Mouse (Mus musculus) forebrain, embryonic 11.5 days (tissue): ENCODE results near the gene Prokr2. TPM values are rescaled to one million over a fixed set of nuclear protein-coding genes. Genes with fewer than 3 reads are reported as not detected.

Experiments used
- ATAC-seq: fragments of 200-750 bp; cut with Nextera tagmentation; replicated peaks from 2 replicates; pipeline ENCODE4 v1.8.0; 2017; ENCODE audit warnings: moderate TSS enrichment; ENCODE audit not compliant: low FRiP score
- DNase-seq: peaks from one replicate; pipeline ENCODE4 v3.0.0-alpha.2; 2017; ENCODE audit warnings: low spot score
- H3K27ac ChIP-seq: fragments of 300-500 bp; sonication (generic); 2 replicates; pipeline ENCODE4 v1.5.1; 2014; ENCODE audit warnings: low read depth, low read length
- H3K27me3 ChIP-seq: fragments of 300-500 bp; sonication (generic); 2 replicates; pipeline ENCODE4 v1.6.1; 2014; ENCODE audit warnings: mild to moderate bottlenecking, low read length, mixed read lengths; ENCODE audit not compliant: control insufficient read depth, insufficient read depth
- H3K36me3 ChIP-seq: fragments of 300-500 bp; sonication (generic); 2 replicates; pipeline ENCODE4 v1.6.1; 2014; ENCODE audit warnings: mild to moderate bottlenecking, low read length, moderate library complexity, mixed read lengths; ENCODE audit not compliant: control insufficient read depth, insufficient read depth
- H3K4me1 ChIP-seq: fragments of 300-500 bp; sonication (generic); replicated peaks from 2 replicates; pipeline ENCODE4 v1.6.1; 2014; ENCODE audit warnings: low read length, mixed read lengths; ENCODE audit not compliant: control insufficient read depth, insufficient read depth
- H3K4me2 ChIP-seq: fragments of 300-500 bp; sonication (generic); 2 replicates; pipeline ENCODE4 v1.6.1; 2014; ENCODE audit warnings: low read depth, mild to moderate bottlenecking, low read length, moderate library complexity, mixed read lengths; ENCODE audit not compliant: severe bottlenecking
- H3K4me3 ChIP-seq: fragments of 300-500 bp; sonication (generic); 2 replicates; pipeline ENCODE4 v1.5.1; 2014; ENCODE audit warnings: low read depth, low read length
- H3K9ac ChIP-seq: fragments of 300-500 bp; sonication (generic); 2 replicates; pipeline ENCODE4 v1.6.1; 2014; ENCODE audit warnings: low read length
- H3K9me3 ChIP-seq: fragments of 300-500 bp; sonication (generic); 2 replicates; pipeline ENCODE4 v1.6.1; 2016; ENCODE audit warnings: low read length, mixed read lengths; ENCODE audit not compliant: control insufficient read depth
- WGBS: fragments of 180-500 bp; shearing (Covaris S2); extraction: QIAGEN DNeasy Blood & Tissue Kit; methylation state at CpG from one replicate; pipeline ENCODE4 v1.1.7; 2014; 5-methylcytosine and 5-hydroxymethylcytosine counted together
- polyA plus RNA-seq: library from polyadenylated mRNA; unstranded; fragments of >200 nt; fragmentation: Nextera tagmentation; extraction: Ambion mirVana; gene quantifications from 2 replicates; pipeline ENCODE4 v1.2.1, GENCODE M21; 2014

The Prokr2 gene
- polyA plus RNA-seq, 1 experiment from 2014 or later, result 3.3 TPM

DNA sequence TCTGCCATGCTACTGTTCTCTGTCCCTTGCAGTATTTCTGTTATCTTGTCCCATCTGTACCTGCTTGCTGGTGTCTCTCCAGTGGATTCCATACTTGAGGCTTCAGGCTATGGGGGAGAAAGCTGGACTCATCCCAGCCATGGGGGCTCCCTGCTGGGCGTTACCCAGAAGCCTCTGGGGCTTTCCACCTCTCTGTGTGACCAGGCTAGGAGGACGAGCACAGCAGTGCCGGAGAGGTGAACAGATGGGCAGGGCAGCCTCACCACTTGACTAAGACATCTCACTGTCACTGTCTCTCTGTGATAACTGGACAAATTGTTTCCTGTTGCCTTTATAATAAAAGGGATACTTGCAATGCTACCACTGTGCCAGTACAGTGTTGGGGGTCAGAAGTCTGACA is 9.5 kb downstream of the Prokr2 start:
- no peak overlapping the region for H3K9ac ChIP-seq
- DNase-seq, result no peak
- ATAC-seq, result no peak
- H3K4me1 ChIP-seq, result no peaks in the 10 kb centered on the region
- no peaks in the 10 kb centered on the region for H3K9me3 ChIP-seq
- no peak overlapping the region for H3K4me3 ChIP-seq
- H3K27ac ChIP-seq, result no peak overlapping the region
- H3K36me3 ChIP-seq, result no peaks in the 10 kb centered on the region
- no peaks in the 10 kb centered on the region for H3K27me3 ChIP-seq
- WGBS, result 78% methylated on average over 3 of the region's 3 CpGs
- H3K4me2 ChIP-seq, result no peak overlapping the region

DNA sequence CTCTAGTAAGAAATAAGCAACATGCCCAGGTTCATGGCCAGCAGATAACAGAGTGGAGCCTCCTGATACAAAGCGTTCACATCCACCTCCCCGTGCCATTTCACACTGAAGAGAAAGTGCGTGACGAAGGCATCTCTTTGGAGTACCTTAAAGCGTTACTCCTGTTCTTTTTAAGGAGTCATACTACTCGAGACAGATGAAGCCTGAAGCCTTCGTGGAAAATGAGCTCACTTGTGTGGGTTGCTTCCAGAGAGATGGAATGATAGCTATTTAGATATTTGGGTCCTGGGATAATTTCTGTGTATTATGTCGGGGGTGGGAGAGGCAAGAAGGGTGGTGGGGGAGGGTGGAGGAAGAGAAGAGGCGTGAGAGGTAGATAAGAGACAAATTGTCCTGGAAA is 10.1 kb downstream of the Prokr2 start:
- 90% methylated on average over 9 of the region's 9 CpGs for WGBS
- Histone ChIP-seq H3K4me1 (no peaks in the 10 kb centered on the region), H3K27me3 (no peaks in the 10 kb centered on the region), H3K9me3 (no peaks in the 10 kb centered on the region), H3K4me2 (no peak overlapping the region), H3K9ac (no peak overlapping the region), H3K4me3 (no peak overlapping the region), H3K36me3 (no peaks in the 10 kb centered on the region), H3K27ac (no peak overlapping the region)
- DNase-seq (no peak), ATAC-seq (no peak)

DNA sequence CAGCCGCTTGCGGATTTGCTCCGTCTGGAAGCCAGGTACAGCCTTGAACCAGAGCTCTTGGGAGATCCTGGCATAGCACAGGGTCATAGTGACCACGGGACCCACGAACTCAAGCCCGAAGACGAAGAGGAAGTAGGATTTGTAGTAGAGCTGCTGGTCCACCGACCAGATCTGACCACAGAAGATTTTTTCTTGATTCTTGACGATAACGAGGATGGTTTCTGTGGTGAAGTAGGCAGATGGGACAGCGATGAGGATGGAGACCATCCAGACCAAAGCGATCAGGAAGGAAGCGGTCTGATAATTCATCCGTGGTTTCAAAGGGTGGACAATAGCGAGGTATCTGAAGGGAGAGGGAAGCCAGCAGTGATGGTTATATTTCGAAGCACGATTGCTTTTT is 11.5 kb downstream of the Prokr2 start:
- ATAC-seq (no peak), DNase-seq (no peak)
- Histone ChIP-seq H3K36me3 (no peaks in the 10 kb centered on the region), H3K9ac (no peak overlapping the region), H3K27ac (no peak overlapping the region), H3K4me3 (no peak overlapping the region), H3K27me3 (no peaks in the 10 kb centered on the region), H3K4me1 (no peaks in the 10 kb centered on the region), H3K9me3 (no peaks in the 10 kb centered on the region), H3K4me2 (no peak overlapping the region)
- WGBS, result 93% methylated on average over 17 of the region's 17 CpGs

DNA sequence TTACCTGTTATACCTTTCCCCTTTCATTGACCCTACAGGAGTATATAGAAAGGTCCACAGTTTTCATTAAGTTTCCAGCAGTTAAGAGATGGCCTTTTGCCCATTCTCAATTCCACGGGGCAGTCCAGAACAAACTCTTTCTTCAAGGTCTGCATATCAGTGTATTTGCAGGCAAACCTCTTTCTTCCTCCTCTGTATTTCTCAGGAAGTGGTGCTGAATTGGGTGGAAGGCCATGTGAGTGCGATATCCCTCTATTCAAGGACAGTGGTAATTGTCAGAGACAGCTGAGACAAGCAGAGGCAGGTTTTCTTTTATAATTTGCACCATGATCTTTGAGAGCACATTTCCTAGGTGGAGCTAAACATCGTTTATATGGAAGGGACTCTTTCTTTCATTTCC is 16.8 kb downstream of the Prokr2 start:
- Histone ChIP-seq H3K36me3 (no peaks in the 10 kb centered on the region), H3K4me1 (no peaks in the 10 kb centered on the region), H3K4me3 (no peak overlapping the region), H3K9ac (no peak overlapping the region), H3K9me3 (no peaks in the 10 kb centered on the region), H3K4me2 (no peak overlapping the region), H3K27ac (no peak overlapping the region), H3K27me3 (no peaks in the 10 kb centered on the region)
- WGBS, result 88% methylated on average over 3 of the region's 3 CpGs
- ATAC-seq, result no peak
- no peak for DNase-seq

DNA sequence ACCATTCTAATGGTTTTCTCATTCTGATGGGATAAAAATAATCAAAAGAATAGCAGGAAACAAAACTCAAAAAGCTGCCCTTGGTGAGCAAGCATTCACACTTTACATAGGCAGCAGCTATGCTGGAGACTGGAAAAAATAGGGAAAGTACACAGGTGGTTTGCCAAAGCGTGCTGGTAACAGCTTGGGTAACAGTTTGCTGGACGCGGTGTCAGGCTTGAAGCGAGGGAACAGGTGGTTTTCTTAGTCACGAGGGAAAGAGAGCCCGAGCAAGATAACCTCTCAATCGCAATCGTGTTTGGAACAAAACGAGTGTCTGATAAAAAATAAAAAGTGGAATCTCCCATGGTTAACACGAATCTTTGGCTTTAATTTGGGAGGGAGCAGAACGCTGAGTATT is 41.4 kb downstream of the Prokr2 start:
- Histone ChIP-seq H3K27me3 (no peaks in the 10 kb centered on the region), H3K9me3 (no peaks in the 10 kb centered on the region), H3K4me2 (no peak overlapping the region), H3K4me1 (no peaks in the 10 kb centered on the region), H3K36me3 (no peaks in the 10 kb centered on the region), H3K9ac (no peak overlapping the region), H3K27ac (no peak overlapping the region), H3K4me3 (no peak overlapping the region)
- ATAC-seq (no peak), DNase-seq (no peak)
- 91% methylated on average over 11 of the region's 11 CpGs for WGBS

DNA sequence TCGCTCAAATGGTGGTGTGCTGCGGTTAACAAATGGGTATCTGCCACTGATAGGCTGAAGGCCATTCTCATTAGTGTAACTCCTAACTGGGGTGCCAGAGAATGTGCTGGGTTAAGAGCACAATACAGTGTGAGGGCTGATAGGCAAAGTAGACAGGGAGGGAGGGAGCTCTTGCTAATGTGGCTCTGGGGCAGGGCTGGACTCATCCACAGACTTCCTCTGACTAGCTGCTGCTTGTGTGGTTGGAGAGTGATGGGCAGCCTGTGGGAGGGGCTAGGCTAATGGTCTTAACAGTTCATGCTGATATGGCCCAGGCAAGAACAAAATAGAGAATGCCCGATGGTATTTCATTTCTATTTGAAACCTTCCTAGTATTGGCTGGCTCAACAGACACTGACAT is 44.0 kb downstream of the Prokr2 start:
- no peaks in the 10 kb centered on the region for H3K9me3 ChIP-seq
- no peak overlapping the region for H3K27ac ChIP-seq
- H3K4me1 ChIP-seq, result no peaks in the 10 kb centered on the region
- no peak overlapping the region for H3K4me3 ChIP-seq
- no peaks in the 10 kb centered on the region for H3K36me3 ChIP-seq
- no peak overlapping the region for H3K4me2 ChIP-seq
- no peak for ATAC-seq
- H3K9ac ChIP-seq, result no peak overlapping the region
- H3K27me3 ChIP-seq, result no peaks in the 10 kb centered on the region
- 86% methylated on average over 3 of the region's 3 CpGs for WGBS
- no peak for DNase-seq

DNA sequence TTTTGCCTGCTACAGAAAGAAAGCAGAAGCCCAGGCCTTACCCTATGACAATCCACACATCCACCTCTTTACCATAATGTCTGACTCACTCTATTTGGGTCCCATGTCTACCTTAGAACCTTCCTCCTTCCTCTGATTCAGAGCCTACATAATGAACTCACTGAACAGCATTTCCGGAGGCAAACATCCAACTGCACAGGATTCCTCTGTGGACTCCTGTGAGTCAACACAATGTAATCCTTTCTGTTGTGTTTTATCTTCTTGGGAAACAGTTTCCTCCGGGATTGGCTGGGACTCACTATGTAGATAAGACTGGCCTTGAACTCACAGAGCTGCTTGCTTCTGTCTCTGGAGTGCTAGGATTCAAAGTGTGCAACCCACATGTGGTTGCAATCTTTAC is 44.9 kb downstream of the Prokr2 start:
- no peak overlapping the region for H3K9ac ChIP-seq
- DNase-seq (no peak), ATAC-seq (no peak)
- 86% methylated on average over 2 of the region's 2 CpGs for WGBS
- no peak overlapping the region for H3K4me3 ChIP-seq
- H3K4me2 ChIP-seq, result no peak overlapping the region
- H3K36me3 ChIP-seq, result no peaks in the 10 kb centered on the region
- no peaks in the 10 kb centered on the region for H3K4me1 ChIP-seq
- no peaks in the 10 kb centered on the region for H3K9me3 ChIP-seq
- H3K27ac ChIP-seq, result no peak overlapping the region
- H3K27me3 ChIP-seq, result no peaks in the 10 kb centered on the region

DNA sequence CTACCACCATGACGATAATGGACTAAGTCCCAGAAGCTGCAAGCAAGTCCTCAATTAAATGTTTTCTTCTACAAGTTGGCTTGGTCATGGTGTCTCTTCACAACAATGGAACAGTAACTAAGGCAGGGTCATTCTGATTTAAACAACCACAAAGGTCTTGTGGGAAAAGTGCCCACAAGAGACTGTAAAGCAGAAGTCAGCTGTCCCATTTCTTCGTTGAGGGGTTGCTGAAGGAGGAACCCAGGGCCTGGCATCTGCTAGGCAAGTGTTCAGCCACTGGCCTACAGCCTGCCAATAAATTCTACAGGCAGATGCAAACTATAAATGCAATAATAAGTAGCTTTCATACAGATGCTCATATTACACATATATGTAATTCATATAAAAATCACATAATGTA is 48.0 kb downstream of the Prokr2 start:
- Histone ChIP-seq H3K9ac (no peak overlapping the region), H3K4me3 (no peak overlapping the region), H3K27me3 (no peaks in the 10 kb centered on the region), H3K4me1 (no peaks in the 10 kb centered on the region), H3K27ac (no peak overlapping the region), H3K9me3 (no peaks in the 10 kb centered on the region), H3K36me3 (no peaks in the 10 kb centered on the region), H3K4me2 (no peak overlapping the region)
- no peak for ATAC-seq
- DNase-seq, result no peak
- WGBS, result 87% methylated on average over 2 of the region's 2 CpGs

DNA sequence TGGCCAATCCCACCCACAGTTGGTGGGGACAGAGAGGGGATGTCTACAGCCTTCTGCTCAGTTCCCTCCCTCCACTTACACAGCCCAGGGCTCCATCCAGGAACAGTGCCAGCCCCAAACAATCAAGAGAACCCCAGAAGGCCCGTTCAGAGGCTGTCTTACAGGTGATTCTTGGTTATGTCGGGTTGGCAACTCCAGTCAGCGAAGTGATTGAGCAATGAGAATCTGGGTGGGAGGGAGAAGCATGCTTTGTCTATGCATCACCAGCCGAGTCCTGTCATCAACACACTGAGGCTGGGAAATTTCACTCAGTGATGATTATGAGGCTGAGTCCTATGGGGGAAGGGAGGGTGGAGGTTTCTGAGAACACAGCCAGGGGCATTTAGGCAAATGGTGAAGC is 61.7 kb downstream of the Prokr2 start:
- DNase-seq, result peak; percentile 46
- no peak for ATAC-seq
- Histone ChIP-seq H3K4me2 (no peak overlapping the region), H3K36me3 (no peaks in the 10 kb centered on the region), H3K9ac (no peak overlapping the region), H3K4me1 (no peaks in the 10 kb centered on the region), H3K9me3 (no peaks in the 10 kb centered on the region), H3K4me3 (no peak overlapping the region), H3K27ac (no peak overlapping the region), H3K27me3 (no peaks in the 10 kb centered on the region)
- 75% methylated on average over 4 of the region's 4 CpGs for WGBS
